Mouse (Mus musculus) liver, postnatal 0 days (tissue): ENCODE data around the gene Tdrd9.

Experiments
- CTCF ChIP-seq: sonication (generic); IDR thresholded peaks from 2 replicates; pipeline ENCODE4 v1.5.1; 2016; ENCODE audit warnings: antibody characterized with exemption, low read depth
- EP300 ChIP-seq: IDR thresholded peaks from 2 replicates; pipeline ENCODE4 v1.6.1; 2016; ENCODE audit warnings: antibody characterized with exemption, low read depth, mild to moderate bottlenecking

DNA sequence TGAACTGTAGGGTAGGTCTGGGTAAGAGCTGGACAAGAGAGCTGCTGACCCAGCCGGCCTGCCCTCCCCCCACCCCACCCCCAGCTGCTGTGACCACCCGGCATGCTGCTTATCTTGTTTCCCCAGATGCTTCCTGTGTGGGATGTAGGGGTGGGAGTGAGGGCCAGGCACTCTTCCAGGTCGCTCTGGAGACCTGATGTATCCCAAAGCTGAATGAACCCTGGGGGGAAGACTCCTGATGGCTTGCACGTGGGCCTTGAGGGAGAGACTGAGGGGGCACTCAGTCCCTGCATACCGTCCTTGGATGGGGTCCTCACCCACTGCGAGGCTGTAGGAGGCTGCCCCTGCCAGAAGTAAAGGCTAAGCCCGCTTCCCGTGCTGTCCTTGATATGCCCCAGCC is 26.2 kb upstream of the Tdrd9 start:
- TF ChIP-seq CTCF (no peak), EP300 (peak; percentile 65; the same call in 1 of the 2 replicates)
